Mouse (Mus musculus) adipocyte (in vitro differentiated cells): ENCODE data around the gene Narf.

ENCODE experiments used
- DNase-seq: peaks from one replicate; pipeline ENCODE4 v3.0.0-alpha.2; 2016; ENCODE audit warnings: low spot score

The Narf gene

DNA sequence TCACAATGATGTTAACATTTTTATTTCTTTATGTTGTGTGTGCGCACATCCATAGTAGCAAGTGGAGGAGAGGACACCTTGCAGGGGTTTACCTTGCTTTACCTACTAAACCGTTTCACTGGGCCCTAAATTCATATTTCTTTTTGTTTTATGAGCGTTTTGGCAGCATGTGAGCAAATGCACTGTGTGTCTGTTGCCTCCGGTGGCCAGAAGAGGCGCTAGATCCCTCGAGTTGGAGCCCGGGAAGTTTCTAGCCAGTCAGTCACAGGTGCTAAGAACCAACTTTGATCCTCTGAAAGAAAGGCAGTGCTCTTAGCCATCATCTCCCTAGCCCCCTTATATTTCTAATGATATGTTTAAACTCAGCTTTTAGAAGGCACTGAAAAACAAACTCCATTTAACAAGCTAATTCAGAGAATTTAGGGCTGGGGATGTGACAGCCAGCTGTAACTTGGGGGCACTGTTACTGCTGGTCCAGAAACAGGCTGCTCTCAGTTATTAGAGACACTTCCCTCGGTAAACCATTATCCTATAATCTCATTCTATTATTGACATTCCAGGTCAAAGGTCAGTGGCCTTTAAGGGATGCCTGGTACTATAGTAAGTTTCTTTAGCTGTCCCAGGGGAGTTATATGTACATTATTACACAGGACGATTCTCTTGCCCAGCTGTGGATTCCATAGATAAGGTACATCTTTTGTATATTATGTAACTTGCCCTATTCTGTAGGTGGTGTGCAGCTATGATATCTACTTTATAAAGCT, 1.4 kb upstream of the Narf start:
- DNase-seq: peak; percentile 52

DNA sequence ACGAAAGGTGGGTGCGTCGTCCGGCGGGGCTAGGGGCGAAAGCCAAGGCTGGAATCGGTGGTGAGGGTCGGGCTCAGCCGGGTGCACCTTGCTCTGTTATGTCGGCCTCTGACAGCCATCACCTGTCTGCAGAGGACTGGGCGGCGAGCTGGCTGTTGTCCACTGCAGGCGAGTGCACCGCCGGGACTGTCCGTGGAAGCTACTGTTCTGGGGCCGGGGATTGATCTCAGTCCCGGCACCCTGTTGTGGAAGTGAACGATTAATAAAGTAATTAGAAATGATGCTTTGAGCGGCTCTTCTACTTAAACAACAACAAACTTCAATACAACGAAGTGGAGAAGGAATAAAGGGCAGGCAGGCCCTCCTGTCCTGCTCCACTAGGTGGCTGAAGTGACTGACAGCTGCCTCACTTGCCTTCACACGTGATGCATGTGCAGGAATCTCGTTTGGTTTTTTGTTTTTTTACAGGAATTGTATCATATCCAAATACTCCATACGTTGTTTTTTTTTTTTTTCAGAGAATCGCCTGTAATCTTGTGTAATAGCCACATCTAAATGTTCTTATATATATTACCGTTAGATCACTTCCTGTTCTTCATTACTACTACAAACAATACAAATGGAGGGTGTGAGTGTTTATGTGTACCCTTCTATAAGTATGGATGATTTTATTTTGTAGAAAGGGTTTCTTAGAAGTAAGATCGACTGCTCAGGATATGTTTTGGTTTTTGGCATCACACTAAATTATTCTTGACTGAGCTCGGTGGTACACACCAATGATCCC, 484 bp downstream of the Narf start:
- DNase-seq: peak; percentile 66

DNA sequence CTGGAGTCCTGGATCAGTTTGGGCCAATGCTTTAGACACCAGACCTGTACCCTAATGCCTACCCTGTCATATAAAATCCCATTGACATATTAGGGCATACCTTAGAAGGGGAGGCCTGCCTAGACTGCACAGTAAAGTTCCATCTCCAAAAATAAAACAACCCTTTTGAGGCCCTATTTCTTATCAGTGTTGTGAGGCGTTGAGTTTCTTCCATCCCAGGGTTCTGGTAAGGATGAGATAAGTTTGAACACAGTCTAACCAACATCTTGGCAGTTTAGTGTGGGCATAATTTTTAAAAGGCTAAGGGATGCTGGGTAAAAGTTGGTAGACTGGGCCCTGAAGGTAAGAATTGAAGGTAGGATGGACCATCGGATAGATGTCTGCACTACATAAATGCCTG, 2.6 kb downstream of the Narf start:
- no peak for DNase-seq

DNA sequence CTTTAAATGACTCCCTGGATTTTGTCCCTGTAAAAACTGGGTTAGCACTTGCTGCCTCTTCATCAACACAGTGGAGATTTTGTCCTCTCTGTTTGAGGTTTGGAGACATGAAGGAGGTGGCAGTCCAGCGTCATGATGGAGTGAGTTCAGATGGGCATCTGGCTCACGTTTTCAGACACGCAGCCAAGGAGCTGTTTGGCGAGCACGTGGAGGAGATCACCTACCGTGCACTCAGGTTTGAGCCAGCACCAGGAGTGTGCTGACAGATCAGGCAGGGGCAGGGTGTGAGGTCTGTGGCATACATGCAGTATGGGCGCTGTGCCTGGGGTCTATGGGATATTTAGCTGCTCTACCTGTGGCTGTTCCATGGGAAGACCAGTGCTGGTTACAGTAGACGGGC, 13.1 kb downstream of the Narf start:
- no peak for DNase-seq

DNA sequence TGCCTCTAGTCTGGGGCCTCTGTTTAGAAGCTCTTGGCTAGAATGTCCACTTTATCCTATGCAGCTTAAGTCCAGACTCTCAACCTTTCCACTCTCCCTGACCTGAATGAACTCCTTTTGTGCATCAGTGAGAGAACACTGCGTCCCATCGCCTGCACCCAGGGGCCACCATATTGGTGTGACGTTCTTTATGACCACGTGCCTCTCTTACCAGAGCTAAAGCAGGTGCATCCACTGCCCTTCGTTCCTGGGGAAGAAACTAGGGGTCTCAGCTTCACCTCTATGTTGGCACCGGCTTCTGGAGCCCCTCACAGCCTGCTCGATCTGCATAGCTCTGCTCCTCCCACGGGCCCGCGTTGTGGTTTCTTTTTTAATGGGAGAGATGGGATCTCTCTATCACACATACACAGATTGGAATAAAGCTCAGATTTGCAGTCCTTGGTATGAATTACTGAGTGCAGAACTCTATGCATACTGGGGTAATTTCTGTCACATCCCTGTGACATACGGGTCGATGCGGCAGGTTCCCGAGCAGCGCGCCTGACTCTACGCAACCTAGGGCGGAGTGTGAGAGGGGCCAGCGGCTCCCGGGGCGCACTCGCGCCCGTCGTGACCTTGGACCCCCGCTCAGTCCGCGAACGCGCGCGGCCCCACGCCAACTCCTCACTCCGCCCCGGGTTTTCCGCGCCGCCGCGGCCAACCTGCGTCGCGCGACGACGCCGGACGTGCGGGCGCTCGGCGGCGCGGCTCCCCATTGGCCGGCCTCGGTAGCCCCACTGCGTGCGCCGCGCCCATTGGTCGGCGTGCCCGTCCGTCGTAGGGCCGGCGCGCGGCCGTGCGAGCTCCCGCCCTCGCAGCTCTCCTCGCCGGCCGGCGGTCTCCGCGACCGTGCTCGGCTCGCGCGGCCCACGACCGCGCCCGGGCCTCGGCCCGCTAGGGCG, 22.4 kb downstream of the Narf start, which contains the start of gene Foxk2:
Gene Foxk2, plus strand, starts transcription at position 831 of the 941 bp plus-strand sequence.
- DNase-seq: peak; percentile 86

DNA sequence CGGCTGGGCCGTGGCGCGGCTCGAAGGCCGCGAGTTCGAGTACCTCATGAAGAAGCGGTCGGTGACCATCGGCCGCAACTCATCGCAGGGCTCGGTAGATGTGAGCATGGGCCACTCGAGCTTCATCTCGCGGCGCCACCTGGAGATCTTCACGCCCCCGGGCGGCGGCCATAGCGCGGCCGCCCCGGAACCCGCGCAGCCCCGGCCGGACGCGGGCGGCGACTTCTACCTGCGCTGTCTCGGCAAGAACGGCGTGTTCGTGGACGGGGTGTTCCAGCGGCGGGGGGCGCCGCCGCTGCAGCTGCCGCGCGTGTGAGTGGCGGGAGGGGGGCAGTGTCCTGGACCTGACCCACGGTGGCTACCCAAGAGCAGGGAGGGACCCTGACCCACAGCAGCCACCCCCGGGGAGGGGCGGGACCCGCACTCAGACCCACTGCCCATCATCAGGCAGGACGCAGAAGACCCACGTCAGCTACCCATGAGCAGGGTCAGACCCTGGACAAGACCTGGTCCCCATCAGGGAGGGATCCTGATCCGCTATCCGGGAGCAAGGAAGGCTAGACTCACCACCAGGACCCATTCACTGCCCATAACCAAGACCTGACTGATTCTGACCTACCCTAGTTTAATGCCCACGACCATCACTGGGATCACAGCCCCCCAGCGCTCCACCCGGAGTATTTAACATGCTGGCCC, 23.3 kb downstream of the Narf start:
- no peak for DNase-seq

DNA sequence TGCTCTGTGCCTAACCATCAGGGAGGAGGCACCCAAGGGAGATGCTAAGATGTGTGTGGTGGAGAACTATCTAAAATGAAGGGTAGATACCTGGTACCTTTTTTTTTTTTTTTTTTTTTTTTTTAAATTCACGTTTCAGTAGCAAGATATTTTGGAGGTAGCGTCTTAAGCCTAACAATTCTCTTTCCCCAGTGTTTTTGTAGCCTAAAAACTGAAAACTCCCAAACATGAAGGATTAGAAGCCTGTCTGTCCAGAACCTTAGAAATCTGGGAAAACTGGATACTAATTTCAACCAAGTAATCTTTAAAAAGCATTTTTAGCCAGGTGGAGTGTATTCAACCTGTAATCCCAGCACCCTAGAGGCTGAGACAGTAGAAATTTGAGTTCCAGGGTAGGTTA, 24.0 kb downstream of the Narf start:
- DNase-seq: no peak

DNA sequence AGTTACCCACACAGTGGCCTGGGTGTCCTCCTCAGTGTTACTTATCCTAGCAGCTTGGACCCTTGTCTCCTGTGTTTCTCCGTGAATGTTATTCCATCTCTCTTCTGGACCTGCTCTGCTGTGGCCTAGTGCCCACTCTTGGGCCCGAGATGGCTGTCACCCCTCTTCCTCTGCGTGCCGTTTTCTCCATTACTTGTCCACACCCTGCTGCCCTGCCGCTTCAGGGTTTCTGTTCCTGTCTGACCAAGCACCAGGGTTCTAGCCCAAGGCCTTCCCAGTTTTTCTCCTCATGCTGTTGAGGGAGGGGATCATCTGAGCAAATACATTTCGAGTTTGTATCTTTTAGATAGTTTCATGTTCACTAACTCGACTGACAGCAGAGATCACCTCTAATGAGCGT, 40.5 kb downstream of the Narf start:
- no peak for DNase-seq

DNA sequence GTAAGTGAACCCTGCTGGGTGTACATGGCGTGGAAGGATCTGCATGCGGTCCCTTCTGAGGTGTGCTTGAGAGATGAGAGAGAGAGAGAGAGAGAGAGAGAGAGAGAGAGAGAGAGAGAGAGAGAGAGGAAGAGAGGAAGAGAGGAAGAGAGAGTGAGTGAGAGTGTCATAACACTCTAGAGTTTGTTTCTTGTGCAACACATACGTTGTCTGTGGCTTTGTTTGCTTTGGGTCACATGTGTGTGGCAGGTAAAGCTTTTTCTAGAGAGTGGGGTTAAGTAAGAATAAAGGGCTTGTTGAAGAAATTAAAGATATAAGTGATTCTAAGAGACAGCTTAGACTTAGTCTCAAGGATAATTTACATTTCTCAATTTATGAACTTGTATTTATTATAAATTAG, 41.0 kb downstream of the Narf start:
- DNase-seq: no peak

DNA sequence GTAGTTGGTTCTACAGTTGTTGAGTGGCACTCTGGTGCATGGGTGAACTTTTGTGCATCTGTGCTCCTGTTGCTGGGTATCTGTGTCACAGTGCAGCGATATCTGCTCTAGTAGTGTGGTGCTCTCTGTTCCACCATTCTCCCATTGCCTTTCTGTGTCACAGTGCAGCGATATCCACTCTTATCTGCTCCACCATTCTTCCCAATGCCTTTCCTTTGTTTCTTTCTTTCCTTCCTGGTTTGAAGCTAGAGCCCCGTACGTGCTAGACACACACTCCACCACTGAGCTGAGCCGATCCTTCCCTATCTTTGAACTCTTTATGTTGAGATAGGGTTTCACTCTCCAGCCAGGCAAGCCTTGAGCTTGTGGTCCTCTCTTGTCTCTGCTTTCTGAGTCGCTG, 45.9 kb downstream of the Narf start:
- peak; percentile 36 for DNase-seq

DNA sequence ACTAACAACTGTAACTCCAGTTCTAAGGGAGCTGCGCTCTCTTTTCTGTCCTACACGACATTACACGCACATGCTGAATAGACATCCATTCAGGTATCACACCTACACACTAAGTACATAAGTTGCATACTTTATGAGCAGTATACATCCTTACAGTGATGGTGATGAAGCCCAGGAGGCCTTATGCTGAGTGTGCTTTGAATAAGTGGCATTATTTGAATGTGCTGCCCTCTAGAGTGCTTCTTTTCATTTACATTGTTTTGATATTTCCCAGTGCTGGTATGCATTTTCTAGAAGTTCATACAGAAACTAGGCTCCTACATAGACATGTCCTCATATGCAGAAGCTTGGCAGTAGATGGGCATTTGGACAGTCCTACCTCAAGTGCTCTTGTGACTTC, 52.8 kb downstream of the Narf start:
- peak; percentile 43 for DNase-seq

DNA sequence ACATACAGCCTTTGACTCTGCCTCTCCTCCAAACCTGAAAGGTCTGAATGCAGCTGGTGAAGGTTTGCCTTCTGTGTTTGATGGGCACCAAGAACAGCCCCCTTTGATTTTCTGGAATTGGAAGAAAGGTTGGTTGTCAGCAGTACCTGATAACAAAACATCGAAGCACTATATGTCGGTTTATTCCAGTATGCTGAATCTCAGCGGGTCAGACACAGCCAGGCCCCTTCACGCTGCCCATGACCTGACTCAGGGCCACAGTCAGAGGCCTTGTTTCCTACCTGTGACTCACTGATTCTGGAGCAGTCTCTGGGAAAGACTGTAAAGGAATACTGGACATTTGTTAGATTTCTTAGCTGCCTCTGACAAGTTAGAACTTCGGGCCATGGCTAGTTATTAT, 57.7 kb downstream of the Narf start:
- no peak for DNase-seq

DNA sequence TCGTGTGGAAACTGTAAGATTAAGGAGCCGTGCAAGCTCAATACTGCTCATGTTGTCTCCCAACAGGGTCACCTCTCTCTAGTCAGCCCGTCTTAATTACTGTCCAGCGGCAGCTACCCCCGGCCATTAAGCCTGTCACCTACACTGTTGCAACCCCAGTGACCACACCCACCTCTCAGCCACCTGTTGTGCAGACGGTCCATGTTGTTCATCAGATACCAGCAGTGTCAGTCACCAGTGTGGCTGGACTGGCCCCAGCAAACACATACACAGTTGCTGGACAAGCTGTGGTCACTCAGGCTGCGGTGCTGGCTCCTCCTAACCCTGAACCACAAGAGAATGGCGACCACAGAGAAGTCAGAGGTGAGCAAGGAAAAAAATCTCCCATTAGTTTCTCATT, 61.4 kb downstream of the Narf start:
- DNase-seq: no peak

DNA sequence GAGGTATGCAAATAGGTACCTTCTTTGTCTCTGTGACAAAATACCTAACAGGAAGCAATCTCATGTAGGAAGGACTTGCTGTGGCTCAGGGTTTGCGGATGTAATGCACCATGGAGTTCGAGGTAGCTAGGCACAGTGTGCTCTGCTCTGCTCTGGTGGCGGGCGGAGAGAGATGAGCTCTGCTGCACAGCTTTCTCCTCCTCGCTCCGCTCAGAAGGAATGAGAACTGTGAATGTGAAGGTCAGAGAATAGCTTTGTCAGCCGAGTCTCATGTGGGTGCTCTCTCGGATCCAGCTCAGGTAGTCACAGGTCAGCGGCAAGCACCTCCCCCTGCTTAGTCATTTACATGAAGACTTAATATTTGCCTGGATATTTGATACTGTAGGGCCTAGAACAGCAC, 63.2 kb downstream of the Narf start:
- DNase-seq: no peak

DNA sequence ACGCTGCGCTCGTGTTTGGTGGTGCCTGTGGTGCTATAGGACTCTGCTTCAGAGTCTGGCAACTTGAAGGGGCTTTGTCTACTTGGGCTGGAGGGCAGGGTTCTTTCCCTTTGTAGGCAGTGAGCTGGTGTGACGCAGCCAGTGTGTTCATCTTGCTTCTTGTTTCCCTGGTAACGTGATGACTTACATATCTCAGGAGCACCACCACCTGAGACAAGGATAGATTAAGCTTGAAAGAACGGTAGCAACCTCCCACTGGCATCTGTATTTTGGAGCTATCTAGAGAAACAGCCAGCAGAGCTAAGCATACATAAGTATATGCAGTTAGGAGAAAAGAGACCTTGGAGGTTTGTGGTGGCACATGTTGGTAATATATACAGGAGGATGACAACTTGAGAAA, 68.3 kb downstream of the Narf start:
- DNase-seq: no peak
